Mouse (Mus musculus) liver, adult (tissue): ENCODE data around the gene Cacna1f.

Experiments
- GATA4 ChIP-seq: IDR thresholded peaks from 2 replicates; pipeline ENCODE4 v1.6.1; 2014; ENCODE audit warnings: mild to moderate bottlenecking, low read length; ENCODE audit not compliant: insufficient replicate concordance

The Cacna1f gene

DNA sequence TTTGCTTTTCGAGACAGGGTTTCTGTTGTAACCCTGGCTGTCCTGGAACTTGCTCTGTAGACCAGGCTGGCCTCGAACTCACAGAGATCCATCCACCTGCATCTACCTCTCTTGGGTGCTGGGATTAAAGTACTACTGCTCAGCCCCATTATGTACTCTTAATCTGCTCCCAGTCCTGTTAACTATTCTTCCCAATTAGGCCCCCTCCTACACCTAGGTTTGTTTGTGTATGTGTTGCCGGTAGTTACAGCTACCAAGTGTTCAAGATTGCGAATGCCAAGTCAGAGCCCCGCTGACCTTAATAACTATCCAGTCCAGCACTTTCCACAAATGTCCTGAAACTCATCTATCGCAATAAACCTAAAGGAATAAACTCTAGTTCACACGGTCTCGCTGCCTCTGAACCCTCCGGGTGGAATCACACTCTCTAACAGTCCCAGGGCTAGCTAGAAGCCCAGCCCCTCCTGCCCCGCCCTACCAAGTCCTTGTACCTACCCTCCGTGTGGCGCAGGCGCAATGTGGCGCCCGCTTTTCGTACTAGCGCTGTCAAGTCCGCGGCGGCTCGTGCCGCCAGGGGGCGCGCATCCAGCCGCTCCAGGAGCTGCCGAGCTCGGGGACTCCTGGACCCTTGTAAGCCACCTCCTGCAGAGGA lies 72.6 kb downstream of the Cacna1f start:
- TF ChIP-seq GATA4 = no peak

DNA sequence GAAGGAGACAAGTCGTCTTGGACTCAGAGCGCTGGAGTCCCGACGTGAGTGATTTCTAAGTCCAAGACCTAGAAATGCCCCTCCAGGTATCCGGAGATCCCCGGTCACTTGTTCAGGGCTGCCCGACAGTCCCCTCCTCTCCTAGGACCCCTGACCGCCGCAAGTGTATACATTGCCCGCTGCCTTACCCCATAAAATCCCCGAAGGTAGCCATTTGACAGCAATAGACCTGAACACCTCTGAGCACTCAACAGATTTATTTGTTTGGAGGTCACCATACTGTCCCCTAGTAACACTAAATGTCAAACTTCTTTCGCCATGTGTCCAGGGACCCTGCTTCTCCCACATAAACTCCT lies 73.2 kb downstream of the Cacna1f start:
- TF ChIP-seq GATA4 = no peak

DNA sequence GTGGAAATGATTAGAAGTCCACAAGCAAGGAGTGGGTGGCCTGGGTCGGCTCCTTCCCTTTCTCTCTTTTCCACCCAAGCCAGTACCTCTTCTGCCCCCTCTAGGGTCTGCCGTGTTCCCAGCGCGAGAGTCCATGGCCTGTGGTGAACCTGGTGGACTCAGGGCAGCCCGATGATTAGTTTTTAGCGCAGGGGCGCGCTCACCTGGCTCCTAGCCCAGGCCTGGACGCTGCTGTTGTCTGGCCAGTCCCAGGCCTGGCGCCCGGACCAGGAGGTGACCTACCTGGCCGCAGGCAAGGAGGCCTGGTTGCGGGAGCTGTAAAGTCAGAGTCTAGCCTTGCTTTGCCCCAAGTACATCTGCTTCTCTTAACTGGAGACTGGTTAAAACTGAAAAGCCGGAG lies 74.0 kb downstream of the Cacna1f start, which contains the start of gene Magix:
Magix (minus strand) TSS at position 388 of the 400 bp plus-strand sequence.
- TF ChIP-seq GATA4 = no peak
